Mouse (Mus musculus) limb, embryonic 14.5 days (tissue): ENCODE results near the gene Oaz2. TPM values are rescaled to one million over a fixed set of nuclear protein-coding genes. Genes with fewer than 3 reads are reported as not detected.
"Not testable (repeated sequence)": the region's sequence is repeated elsewhere in the genome, so short reads cannot be mapped to it uniquely, and the experiment has no call there.

Experiments used
- ATAC-seq: fragments of 200-750 bp; cut with Nextera tagmentation; 2 replicates; pipeline ENCODE4 v1.8.0; 2017; ENCODE audit warnings: low read depth, moderate number of reproducible peaks, moderate TSS enrichment; ENCODE audit not compliant: low FRiP score
- DNase-seq: peaks from one replicate; pipeline ENCODE4 v3.0.0-alpha.2; 2015; ENCODE audit warnings: low spot score
- H3K27ac ChIP-seq: fragments of 300-500 bp; sonication (generic); replicated peaks from 2 replicates; pipeline ENCODE4 v1.5.1; 2014; ENCODE audit warnings: low read depth, mild to moderate bottlenecking, low read length, moderate library complexity, mixed read lengths
- H3K27me3 ChIP-seq: fragments of 300-500 bp; sonication (generic); 2 replicates; pipeline ENCODE4 v1.6.1; 2014; ENCODE audit warnings: low read length, mixed read lengths; ENCODE audit not compliant: control insufficient read depth, insufficient read depth
- H3K36me3 ChIP-seq: fragments of 300-500 bp; sonication (generic); 2 replicates; pipeline ENCODE4 v1.6.1; 2014; ENCODE audit warnings: mild to moderate bottlenecking, low read length, moderate library complexity, mixed read lengths; ENCODE audit not compliant: control insufficient read depth, insufficient read depth
- H3K4me1 ChIP-seq: fragments of 300-500 bp; sonication (generic); 2 replicates; pipeline ENCODE4 v1.6.1; 2014; ENCODE audit warnings: antibody characterized with exemption, low read length, mixed read lengths; ENCODE audit not compliant: control insufficient read depth, insufficient read depth
- H3K4me2 ChIP-seq: fragments of 300-500 bp; sonication (generic); replicated peaks from 2 replicates; pipeline ENCODE4 v1.6.1; 2014; ENCODE audit warnings: low read depth, mild to moderate bottlenecking, low read length, moderate library complexity; ENCODE audit not compliant: severe bottlenecking
- H3K4me3 ChIP-seq: fragments of 300-500 bp; sonication (generic); replicated peaks from 2 replicates; pipeline ENCODE4 v1.5.1; 2014; ENCODE audit warnings: low read length
- H3K9ac ChIP-seq: fragments of 300-500 bp; sonication (generic); 2 replicates; pipeline ENCODE4 v1.6.1; 2014; ENCODE audit warnings: mild to moderate bottlenecking, low read depth, low read length, moderate library complexity; ENCODE audit not compliant: severe bottlenecking
- H3K9me3 ChIP-seq: fragments of 300-500 bp; sonication (generic); 2 replicates; pipeline ENCODE4 v1.6.1; 2016; ENCODE audit warnings: low read length; ENCODE audit not compliant: control insufficient read depth
- POLR2A ChIP-seq: fragments of 200-500 bp; IDR thresholded peaks from 2 replicates; pipeline ENCODE4 v1.8.0; 2012; ENCODE audit warnings: inconsistent platforms, mild to moderate bottlenecking, moderate library complexity, borderline replicate concordance; ENCODE audit not compliant: insufficient read depth, insufficient read length; ENCODE audit errors: extremely low read depth
- WGBS: fragments of 180-500 bp; shearing (Covaris S2); extraction: QIAGEN DNeasy Blood & Tissue Kit; methylation state at CpG from one replicate; pipeline ENCODE4 v1.1.7; 2014; 5-methylcytosine and 5-hydroxymethylcytosine counted together
- polyA plus RNA-seq, 2 experiments: library from polyadenylated mRNA; depleted of rRNA in 1 of 2; stranded (reverse) in 1 of 2; unstranded in 1 of 2; fragments of >200 nt; fragmentation: Nextera tagmentation in 1 of 2; extraction: Ambion mirVana in 1 of 2; gene quantifications; 2 replicates each; pipeline versions ENCODE4 v1.2.1 to v1.2.3; 2012 to 2014

Oaz2 gene
- polyA plus RNA-seq, 2 experiments: 199 to 221 TPM

- H3K27ac ChIP-seq: no peak overlapping the region
- no peak overlapping the region for H3K4me3 ChIP-seq
- DNase-seq: no peak
- ATAC-seq: no peak
- H3K9ac ChIP-seq: no peak overlapping the region
- no peak overlapping the region for H3K4me2 ChIP-seq
- peaks cover 36% of the 10 kb centered on the region for H3K4me1 ChIP-seq
- no peaks in the 10 kb centered on the region for H3K27me3 ChIP-seq
- no peaks in the 10 kb centered on the region for H3K9me3 ChIP-seq
- H3K36me3 ChIP-seq: peaks cover 21% of the 10 kb centered on the region
- no peak for TF ChIP-seq POLR2A
- 90% methylated on average over 3 of the region's 3 CpGs for WGBS
These were observed 14.4 kb downstream of the Oaz2 start for GRCm38 (mm10) chr9:65682183-65682582.

GRCm38 (mm10) chr9:65682994-65683393 lies 15.2 kb downstream of the Oaz2 start:
- 71% methylated on average over 1 of the region's 1 CpGs for WGBS
- DNase-seq: no peak
- no peak overlapping the region for H3K4me2 ChIP-seq

GRCm38 (mm10) chr9:65684704-65685103 lies 16.9 kb downstream of the Oaz2 start:
- no peak overlapping the region for H3K4me3 ChIP-seq
- DNase-seq (no peak), ATAC-seq (no peak)
- H3K4me2 ChIP-seq: no peak overlapping the region
- H3K27me3 ChIP-seq: no peaks in the 10 kb centered on the region
- WGBS: 82% methylated on average over 2 of the region's 2 CpGs
- no peak overlapping the region for H3K27ac ChIP-seq
- peaks cover 11% of the 10 kb centered on the region for H3K4me1 ChIP-seq
- H3K9me3 ChIP-seq: no peaks in the 10 kb centered on the region
- peaks cover 39% of the 10 kb centered on the region for H3K36me3 ChIP-seq
- no peak overlapping the region for H3K9ac ChIP-seq
- no peak for TF ChIP-seq POLR2A

More at GRCm38 (mm10) chr9:65682994-65683393, 15.2 kb downstream of the Oaz2 start:
- TF ChIP-seq POLR2A: no peak
- Histone ChIP-seq H3K27me3 (no peaks in the 10 kb centered on the region), H3K27ac (no peak overlapping the region), H3K36me3 (peaks cover 29% of the 10 kb centered on the region), H3K4me3 (no peak overlapping the region), H3K9ac (no peak overlapping the region), H3K9me3 (no peaks in the 10 kb centered on the region), H3K4me1 (peaks cover 28% of the 10 kb centered on the region)
- ATAC-seq: no peak

- 71% methylated on average over 1 of the region's 2 CpGs for WGBS
- ATAC-seq, H3K27me3 ChIP-seq, H3K9me3 ChIP-seq, H3K4me3 ChIP-seq, H3K4me1 ChIP-seq, H3K27ac ChIP-seq, H3K4me2 ChIP-seq, H3K9ac ChIP-seq, DNase-seq: not testable (repeated sequence)
- H3K36me3 ChIP-seq: peaks cover 76% of the 10 kb centered on the region
These were observed 22.1 kb downstream of the Oaz2 start for GRCm38 (mm10) chr9:65689869-65690268.

DNA sequence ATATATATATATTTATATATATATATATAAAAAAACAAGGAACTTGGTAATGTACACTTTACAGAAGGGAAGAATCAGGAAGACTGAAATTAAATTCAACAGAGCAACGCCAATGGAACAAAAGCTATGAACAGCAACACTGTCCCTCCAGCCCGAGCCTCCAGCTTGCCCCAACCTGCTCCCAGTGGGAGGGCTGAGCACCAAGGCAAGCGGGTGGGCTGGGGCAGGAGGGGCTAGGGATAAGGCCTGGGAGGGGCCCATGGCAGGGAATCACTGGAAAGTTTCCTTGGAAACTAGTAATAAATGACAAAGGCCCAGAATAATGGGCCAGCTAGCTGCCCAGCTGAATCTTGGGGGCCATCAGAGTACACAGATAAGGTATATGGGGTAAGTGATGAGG lies 24.7 kb downstream of the Oaz2 start:
- Histone ChIP-seq H3K4me3 (no peak overlapping the region), H3K4me2 (no peak overlapping the region), H3K36me3 (peaks cover 85% of the 10 kb centered on the region), H3K4me1 (peaks cover 6% of the 10 kb centered on the region; the same call in 1 of the 2 replicates), H3K27me3 (no peaks in the 10 kb centered on the region), H3K27ac (0 out of 2 replicates have a peak overlapping the region, but pooled peaks have one; percentile 48), H3K9ac (no peak overlapping the region), H3K9me3 (no peaks in the 10 kb centered on the region)
- TF ChIP-seq POLR2A: no peak
- ATAC-seq (no peak), DNase-seq (no peak)
- 51% methylated on average over 3 of the region's 3 CpGs for WGBS

GRCm38 (mm10) chr9:65692959-65693603 lies 25.3 kb downstream of the Oaz2 start:
- no peak for DNase-seq
- peak overlapping the region; percentile 67 for H3K27ac ChIP-seq
- 0 out of 2 replicates have a peak, but pooled peaks have one; percentile 9 for ATAC-seq
- peaks cover 6% of the 10 kb centered on the region; the same call in 1 of the 2 replicates for H3K4me1 ChIP-seq
- H3K9ac ChIP-seq: no peak overlapping the region
- no peaks in the 10 kb centered on the region for H3K27me3 ChIP-seq
- no peaks in the 10 kb centered on the region for H3K9me3 ChIP-seq
- WGBS: 39% methylated on average over 5 of the region's 5 CpGs
- TF ChIP-seq POLR2A: no peak
- H3K4me3 ChIP-seq: no peak overlapping the region
- no peak overlapping the region for H3K4me2 ChIP-seq
- peaks cover 84% of the 10 kb centered on the region for H3K36me3 ChIP-seq
